Mouse (Mus musculus): Measurements from ENCODE around the gene Adap2. TPM values are rescaled to one million over a fixed set of nuclear protein-coding genes. Genes with fewer than 3 reads are reported as not detected.

Gene Adap2
- polyA plus RNA-seq, 1 experiment = 5.1 TPM

- Histone ChIP-seq H3K4me1 (replicated peaks; ENCODE audit: control insufficient read depth, insufficient read depth, low read length) (peaks cover 19% of the 10 kb centered on the region), H3K27ac (ENCODE audit: control insufficient read depth, insufficient read depth, low read length) (peak overlapping the region; percentile 81), H3K4me3 (ENCODE audit: control insufficient read depth, insufficient read depth, low read length) (no peak overlapping the region), H3K27me3 (ENCODE audit: control insufficient read depth, insufficient read depth, low read length) (no peaks in the 10 kb centered on the region), H3K36me3 (ENCODE audit: control insufficient read depth, insufficient read depth, low read length) (peaks cover 23% of the 10 kb centered on the region; the same call in 1 of the 2 replicates)
- DNase-seq = no peak
- 94% methylated on average over 13 of the region's 13 CpGs for WGBS
- no peak for TF ChIP-seq POLR2A (IDR thresholded peaks at IDR 0.05; ENCODE audit: control insufficient read depth, extremely low read depth, insufficient read depth, low read length, poor library complexity)
- TF ChIP-seq CTCF (IDR thresholded peaks at IDR 0.05; ENCODE audit: borderline replicate concordance, control insufficient read depth, extremely low read depth, insufficient read depth, low read length, poor library complexity) = no peak
Measured at GRCm38 (mm10) chr11:80136786-80137185, 17.1 kb upstream of the Adap2 start.

- Histone ChIP-seq H3K4me1 (replicated peaks; ENCODE audit: control insufficient read depth, insufficient read depth, low read length) (peaks cover 20% of the 10 kb centered on the region), H3K27me3 (ENCODE audit: control insufficient read depth, insufficient read depth, low read length) (no peaks in the 10 kb centered on the region), H3K36me3 (ENCODE audit: control insufficient read depth, insufficient read depth, low read length) (peaks cover 14% of the 10 kb centered on the region; the same call in 1 of the 2 replicates), H3K4me3 (ENCODE audit: control insufficient read depth, insufficient read depth, low read length) (no peak overlapping the region), H3K27ac (ENCODE audit: control insufficient read depth, insufficient read depth, low read length) (no peak overlapping the region)
- DNase-seq = no peak
- 92% methylated on average over 5 of the region's 5 CpGs for WGBS
- TF ChIP-seq POLR2A (IDR thresholded peaks at IDR 0.05; ENCODE audit: control insufficient read depth, extremely low read depth, insufficient read depth, low read length, poor library complexity) = no peak
- TF ChIP-seq CTCF (IDR thresholded peaks at IDR 0.05; ENCODE audit: borderline replicate concordance, control insufficient read depth, extremely low read depth, insufficient read depth, low read length, poor library complexity) = no peak
Measured at GRCm38 (mm10) chr11:80137773-80138172, 16.1 kb upstream of the Adap2 start.

- WGBS = under 1% methylated on average over 40 of the region's 40 CpGs
- TF ChIP-seq CTCF (IDR thresholded peaks at IDR 0.05; ENCODE audit: borderline replicate concordance, control insufficient read depth, extremely low read depth, insufficient read depth, low read length, poor library complexity) = no peak
- TF ChIP-seq POLR2A (IDR thresholded peaks at IDR 0.05; ENCODE audit: control insufficient read depth, extremely low read depth, insufficient read depth, low read length, poor library complexity) = peak; percentile 54
- H3K4me1 ChIP-seq (replicated peaks; ENCODE audit: control insufficient read depth, insufficient read depth, low read length) = peaks cover 22% of the 10 kb centered on the region
Measured at GRCm38 (mm10) chr11:80141825-80142521, 11.9 kb upstream of the Adap2 start, which contains the start of gene Tefm. Gene Tefm (minus strand): TSS chr11:80142175.

GRCm38 (mm10) chr11:80142872-80143271, 11.0 kb upstream of the Adap2 start:
- H3K4me3 ChIP-seq (ENCODE audit: control insufficient read depth, insufficient read depth, low read length) = peak overlapping the region; percentile 18; the same call in 1 of the 2 replicates
- 48% methylated on average over 8 of the region's 8 CpGs for WGBS
- no peak for TF ChIP-seq CTCF (IDR thresholded peaks at IDR 0.05; ENCODE audit: borderline replicate concordance, control insufficient read depth, extremely low read depth, insufficient read depth, low read length, poor library complexity)
- TF ChIP-seq POLR2A (IDR thresholded peaks at IDR 0.05; ENCODE audit: control insufficient read depth, extremely low read depth, insufficient read depth, low read length, poor library complexity) = no peak
- DNase-seq = no peak
- H3K4me1 ChIP-seq (replicated peaks; ENCODE audit: control insufficient read depth, insufficient read depth, low read length) = peaks cover 24% of the 10 kb centered on the region
- no peak overlapping the region for H3K27ac ChIP-seq (ENCODE audit: control insufficient read depth, insufficient read depth, low read length)
- H3K36me3 ChIP-seq (ENCODE audit: control insufficient read depth, insufficient read depth, low read length) = no peaks in the 10 kb centered on the region
- no peaks in the 10 kb centered on the region for H3K27me3 ChIP-seq (ENCODE audit: control insufficient read depth, insufficient read depth, low read length)

More at GRCm38 (mm10) chr11:80141825-80142521, 11.9 kb upstream of the Adap2 start, which contains the start of gene Tefm:
- DNase-seq = peak; percentile 78
- Histone ChIP-seq H3K4me3 (ENCODE audit: control insufficient read depth, insufficient read depth, low read length) (peak within 1 kb of the TSS; percentile 89), H3K27me3 (ENCODE audit: control insufficient read depth, insufficient read depth, low read length) (no peaks in the 10 kb centered on the region), H3K27ac (ENCODE audit: control insufficient read depth, insufficient read depth, low read length) (peak within 1 kb of the TSS; percentile 44; the same call in 1 of the 2 replicates), H3K36me3 (ENCODE audit: control insufficient read depth, insufficient read depth, low read length) (peaks cover 3% of the 10 kb centered on the region; the same call in 1 of the 2 replicates)

GRCm38 (mm10) chr11:80145787-80146275, 8.1 kb upstream of the Adap2 start:
- TF ChIP-seq CTCF (IDR thresholded peaks at IDR 0.05; ENCODE audit: borderline replicate concordance, control insufficient read depth, extremely low read depth, insufficient read depth, low read length, poor library complexity) (no peak), POLR2A (IDR thresholded peaks at IDR 0.05; ENCODE audit: control insufficient read depth, extremely low read depth, insufficient read depth, low read length, poor library complexity) (no peak)
- 8% methylated on average over 10 of the region's 10 CpGs for WGBS
- peak; percentile 22 for DNase-seq

GRCm38 (mm10) chr11:80147748-80148147, 6.2 kb upstream of the Adap2 start:
- H3K4me1 ChIP-seq (replicated peaks; ENCODE audit: control insufficient read depth, insufficient read depth, low read length) = peaks cover 12% of the 10 kb centered on the region
- H3K36me3 ChIP-seq (ENCODE audit: control insufficient read depth, insufficient read depth, low read length) = no peaks in the 10 kb centered on the region
- DNase-seq = peak; percentile 10
- H3K27me3 ChIP-seq (ENCODE audit: control insufficient read depth, insufficient read depth, low read length) = no peaks in the 10 kb centered on the region
- 63% methylated on average over 6 of the region's 6 CpGs for WGBS
- 0 out of 2 replicates have a peak overlapping the region, but pooled peaks have one; percentile 34 for H3K27ac ChIP-seq (ENCODE audit: control insufficient read depth, insufficient read depth, low read length)
- TF ChIP-seq CTCF (IDR thresholded peaks at IDR 0.05; ENCODE audit: borderline replicate concordance, control insufficient read depth, extremely low read depth, insufficient read depth, low read length, poor library complexity) (no peak), POLR2A (IDR thresholded peaks at IDR 0.05; ENCODE audit: control insufficient read depth, extremely low read depth, insufficient read depth, low read length, poor library complexity) (no peak)
- H3K4me3 ChIP-seq (ENCODE audit: control insufficient read depth, insufficient read depth, low read length) = no peak overlapping the region

More at GRCm38 (mm10) chr11:80145787-80146275, 8.1 kb upstream of the Adap2 start:
- no peaks in the 10 kb centered on the region for H3K36me3 ChIP-seq (ENCODE audit: control insufficient read depth, insufficient read depth, low read length)
- peaks cover 15% of the 10 kb centered on the region for H3K4me1 ChIP-seq (replicated peaks; ENCODE audit: control insufficient read depth, insufficient read depth, low read length)
- no peak overlapping the region for H3K4me3 ChIP-seq (ENCODE audit: control insufficient read depth, insufficient read depth, low read length)
- H3K27me3 ChIP-seq (ENCODE audit: control insufficient read depth, insufficient read depth, low read length) = no peaks in the 10 kb centered on the region
- peak overlapping the region; percentile 74 for H3K27ac ChIP-seq (ENCODE audit: control insufficient read depth, insufficient read depth, low read length)

Data from thymus, adult 2 months (tissue).